Mouse (Mus musculus): ENCODE measurements around the gene Trim63.

- no peak for TF ChIP-seq POLR2A (IDR thresholded peaks at IDR 0.05; ENCODE audit: borderline replicate concordance, extremely low read depth, insufficient read depth, insufficient read length, poor library complexity, severe bottlenecking)
- no peak for TF ChIP-seq CTCF (IDR thresholded peaks at IDR 0.05; ENCODE audit: borderline replicate concordance, extremely low read depth, insufficient read depth, insufficient read length)
Observed at GRCm38 (mm10) chr4:134272731-134273416, 42.0 kb upstream of the Trim63 start.
